Comparison of ENCODE assay signal across 1 mouse cellular context in the genomic region with DNA sequence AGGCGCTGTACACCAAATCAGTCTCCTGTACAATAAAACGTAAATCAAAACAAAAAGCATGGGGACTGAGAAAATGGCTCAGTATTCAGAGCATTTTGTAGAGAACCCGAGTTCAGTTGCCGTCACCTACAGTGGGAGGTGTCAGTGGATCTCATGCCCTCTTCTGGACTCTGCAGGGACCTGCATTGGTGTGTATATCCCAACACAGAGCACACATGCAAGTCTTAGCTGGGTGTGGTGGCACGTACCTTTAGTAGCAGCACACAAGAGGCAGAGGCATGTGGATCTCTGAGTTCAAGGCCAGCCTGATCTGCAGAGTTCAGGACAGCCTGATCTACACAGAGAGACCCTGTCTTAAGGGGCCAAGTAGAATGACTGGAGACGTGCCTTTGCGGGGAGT.
TF ChIP-seq lines count a peak whose summit lies in the region.

No protein-coding gene starts in this region.

TF ChIP-seq in CH12.LX, 34 proteins besides CTCF, POLR2A, EP300 and RAD21:
- peak; percentile 24; the same call in 1 of the 2 replicates for TF ChIP-seq SMC3 (IDR thresholded peaks at IDR 0.05; ENCODE audit: low read depth, low read length)
- no peak for TF ChIP-seq ETS1 (conservative IDR thresholded peaks at IDR 0.05; ENCODE audit: low read depth, low read length)
- no peak for TF ChIP-seq CHD1 (IDR thresholded peaks at IDR 0.05; ENCODE audit: low read depth, low read length)
- no peak for TF ChIP-seq NRF1 (IDR thresholded peaks at IDR 0.05; ENCODE audit: low read depth, low read length)
- TF ChIP-seq MAFK (IDR thresholded peaks at IDR 0.05; ENCODE audit: insufficient replicate concordance, low read length): no peak
- TF ChIP-seq JUN (IDR thresholded peaks at IDR 0.05; ENCODE audit: insufficient read depth, low read depth, low read length): no peak
- peak; percentile 58; the same call in 1 of the 2 replicates for TF ChIP-seq TBP (conservative IDR thresholded peaks at IDR 0.05; ENCODE audit: low read depth, low read length)
- no peak for TF ChIP-seq IRF4 (IDR thresholded peaks at IDR 0.05; ENCODE audit: low read depth, low read length)
TF ChIP-seq in CH12.LX: peak in this region for 2.
